Mouse (Mus musculus) cortical plate, adult 2 months (tissue): ENCODE results near the gene Ckmt2. TPM values are rescaled to one million over a fixed set of nuclear protein-coding genes. Genes with fewer than 3 reads are reported as not detected.
A peak's percentile ranks its signal among the peaks of the same experiment; 100 is the strongest.

Source experiments
- H3K27ac ChIP-seq: fragments of 200-500 bp; 2 replicates; pipeline ENCODE4 v1.5.1; 2012; ENCODE audit warnings: low read length, control low read depth, inconsistent platforms; ENCODE audit not compliant: insufficient read depth
- H3K4me1 ChIP-seq: fragments of 200-500 bp; 2 replicates; pipeline ENCODE4 v1.6.1; 2011; ENCODE audit warnings: low read length; ENCODE audit not compliant: control insufficient read depth, insufficient read depth
- H3K4me3 ChIP-seq: fragments of 200-500 bp; 2 replicates; pipeline ENCODE4 v1.5.1; 2011; ENCODE audit warnings: mild to moderate bottlenecking, low read length, control low read depth; ENCODE audit not compliant: insufficient read depth
- CTCF ChIP-seq: fragments of 200-500 bp; IDR thresholded peaks from 2 replicates; pipeline ENCODE4 v1.5.1; 2011; ENCODE audit warnings: mild to moderate bottlenecking, control low read depth, low read length; ENCODE audit not compliant: insufficient read depth; ENCODE audit errors: extremely low read depth
- POLR2A ChIP-seq: fragments of 200-500 bp; IDR thresholded peaks from 2 replicates; pipeline ENCODE4 v1.6.1; 2011; ENCODE audit warnings: mild to moderate bottlenecking, low read length, control low read depth; ENCODE audit not compliant: insufficient read depth; ENCODE audit errors: extremely low read depth
- polyA plus RNA-seq: library from polyadenylated mRNA; depleted of rRNA; stranded (reverse); fragments of >200 nt; gene quantifications from 2 replicates; pipeline ENCODE4 v1.2.3, GENCODE M21; 2012

Gene Ckmt2
- polyA plus RNA-seq, 1 experiment, result not detected

GRCm38 (mm10) chr13:91896476-91896875 lies 19.8 kb upstream of the Ckmt2 start:
- Histone ChIP-seq H3K27ac (no peak overlapping the region), H3K4me3 (no peak overlapping the region), H3K4me1 (no peaks in the 10 kb centered on the region)
- no peak for TF ChIP-seq CTCF

DNA sequence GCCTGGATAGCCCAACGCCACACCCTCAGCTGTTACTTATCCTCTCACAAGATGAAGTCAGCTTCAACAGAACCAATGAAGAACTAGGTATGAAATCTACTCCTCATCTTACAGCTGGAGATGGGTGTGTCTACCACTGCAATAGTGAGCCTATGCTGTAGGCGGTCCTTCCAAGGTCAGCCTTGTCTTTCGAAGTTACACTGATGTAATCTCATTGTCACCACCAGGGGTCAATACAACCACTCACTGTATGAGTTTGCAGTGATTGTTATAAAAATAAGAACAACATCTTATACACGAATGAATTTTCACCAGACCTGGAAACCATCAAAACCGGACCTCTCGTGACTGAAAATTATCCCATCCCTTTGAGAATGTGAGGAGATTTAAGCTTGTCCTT lies 16.4 kb upstream of the Ckmt2 start:
- no peaks in the 10 kb centered on the region for H3K4me1 ChIP-seq
- TF ChIP-seq CTCF (peak; percentile 24; the same call in 1 of the 2 replicates), POLR2A (no peak)
- no peak overlapping the region for H3K4me3 ChIP-seq
- H3K27ac ChIP-seq, result no peak overlapping the region

GRCm38 (mm10) chr13:91890031-91890619 lies 13.4 kb upstream of the Ckmt2 start:
- TF ChIP-seq CTCF (no peak), POLR2A (no peak)
- H3K4me1 ChIP-seq, result no peaks in the 10 kb centered on the region
- H3K4me3 ChIP-seq, result no peak overlapping the region

DNA sequence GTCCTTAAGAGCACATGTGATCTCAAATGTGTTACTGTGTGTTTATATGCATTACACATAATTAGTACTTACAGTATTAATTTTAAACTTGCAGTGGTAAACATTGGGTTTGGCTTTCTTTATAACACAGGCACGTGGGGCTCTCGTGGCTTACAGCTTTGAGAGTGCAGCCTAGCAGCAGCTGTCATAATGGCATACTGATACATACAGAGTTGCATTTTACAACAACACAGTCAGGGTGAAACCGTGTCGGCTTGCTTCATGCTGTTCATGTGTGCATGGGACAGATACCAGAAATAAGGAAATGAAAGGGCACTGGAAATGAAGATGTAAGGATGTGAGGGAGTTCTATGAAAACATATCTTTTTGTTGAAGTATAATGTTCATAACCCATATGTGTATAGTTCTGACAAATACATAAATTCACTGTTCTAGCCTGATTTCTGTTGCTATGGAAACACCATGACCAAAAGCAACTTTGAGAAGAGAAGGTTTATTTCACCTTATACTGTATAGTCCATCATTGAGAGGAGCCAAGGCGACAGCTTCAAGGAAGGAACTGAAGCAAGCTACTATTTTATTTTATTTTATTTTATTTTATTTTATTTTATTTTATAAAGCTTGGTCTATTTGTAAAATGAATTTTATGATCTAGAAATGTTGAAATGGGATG lies 8.2 kb upstream of the Ckmt2 start:
- H3K4me3 ChIP-seq, result no peak overlapping the region
- no peak overlapping the region for H3K27ac ChIP-seq
- H3K4me1 ChIP-seq, result peaks cover 1% of the 10 kb centered on the region; the same call in 1 of the 2 replicates
- TF ChIP-seq CTCF, result no peak
- no peak for TF ChIP-seq POLR2A

More at GRCm38 (mm10) chr13:91890031-91890619, 13.4 kb upstream of the Ckmt2 start:
- no peak overlapping the region for H3K27ac ChIP-seq

GRCm38 (mm10) chr13:91881837-91882480 lies 5.3 kb upstream of the Ckmt2 start:
- H3K4me3 ChIP-seq, result no peak overlapping the region
- TF ChIP-seq CTCF (peak; percentile 51; the same call in 1 of the 2 replicates), POLR2A (no peak)

DNA sequence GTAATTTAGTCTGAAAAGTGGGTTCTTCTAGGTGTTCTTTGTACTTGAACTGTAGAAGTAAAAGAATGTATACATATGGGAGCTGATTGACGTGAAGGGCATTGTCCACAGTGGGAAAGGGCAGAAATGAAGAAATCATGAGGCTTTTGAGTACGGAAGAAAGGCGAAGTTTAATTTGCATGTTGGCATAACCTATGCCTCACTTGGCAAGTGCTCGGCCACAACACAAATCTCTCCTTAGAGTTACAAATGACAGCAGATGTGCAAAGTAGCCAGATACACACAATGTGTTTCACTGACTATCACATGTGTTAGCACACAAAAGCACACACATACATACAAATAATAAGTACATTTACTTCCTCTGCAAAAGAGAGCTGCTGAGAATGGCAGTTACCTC lies 3.6 kb upstream of the Ckmt2 start:
- Histone ChIP-seq H3K27ac (no peak overlapping the region), H3K4me3 (no peak overlapping the region), H3K4me1 (peaks cover 4% of the 10 kb centered on the region; the same call in 1 of the 2 replicates)
- no peak for TF ChIP-seq POLR2A
- TF ChIP-seq CTCF, result no peak

More at GRCm38 (mm10) chr13:91881837-91882480, 5.3 kb upstream of the Ckmt2 start:
- Histone ChIP-seq H3K4me1 (peaks cover 1% of the 10 kb centered on the region; the same call in 1 of the 2 replicates), H3K27ac (no peak overlapping the region)

GRCm38 (mm10) chr13:91877996-91878395 lies 1.3 kb upstream of the Ckmt2 start:
- Histone ChIP-seq H3K4me1 (peaks cover 5% of the 10 kb centered on the region; the same call in 1 of the 2 replicates), H3K27ac (no peak overlapping the region), H3K4me3 (no peak overlapping the region)
- TF ChIP-seq POLR2A (no peak), CTCF (no peak)

- Histone ChIP-seq H3K4me1 (peaks cover 5% of the 10 kb centered on the region; the same call in 1 of the 2 replicates), H3K4me3 (no peak overlapping the region)
- TF ChIP-seq CTCF (no peak), POLR2A (no peak)
These were observed 665 bp upstream of the Ckmt2 start for GRCm38 (mm10) chr13:91877350-91877749.

GRCm38 (mm10) chr13:91875581-91875980 lies 1.1 kb downstream of the Ckmt2 start:
- Histone ChIP-seq H3K27ac (no peak overlapping the region), H3K4me1 (peaks cover 5% of the 10 kb centered on the region; the same call in 1 of the 2 replicates), H3K4me3 (no peak overlapping the region)
- no peak for TF ChIP-seq CTCF
- TF ChIP-seq POLR2A, result no peak

More at GRCm38 (mm10) chr13:91877350-91877749, 665 bp upstream of the Ckmt2 start:
- H3K27ac ChIP-seq, result no peak overlapping the region

GRCm38 (mm10) chr13:91874565-91874964 lies 2.1 kb downstream of the Ckmt2 start:
- Histone ChIP-seq H3K4me1 (peaks cover 5% of the 10 kb centered on the region; the same call in 1 of the 2 replicates), H3K27ac (no peak overlapping the region), H3K4me3 (no peak overlapping the region)
- TF ChIP-seq CTCF (no peak), POLR2A (no peak)
